Mouse (Mus musculus) E14TG2a.4 (cell line): ENCODE data around the gene Gp1ba.

Experiments
- CTCF ChIP-seq: conservative IDR thresholded peaks from 2 replicates; pipeline ENCODE4 v1.5.1; 2014; ENCODE audit warnings: low read length
- NANOG ChIP-seq: IDR thresholded peaks from 2 replicates; pipeline ENCODE4 v1.6.1; 2014; ENCODE audit warnings: borderline replicate concordance, low read length, mixed read lengths
- POU5F1 ChIP-seq: IDR thresholded peaks from 2 replicates; pipeline ENCODE4 v1.6.1; 2014; ENCODE audit warnings: low read length, borderline replicate concordance

DNA sequence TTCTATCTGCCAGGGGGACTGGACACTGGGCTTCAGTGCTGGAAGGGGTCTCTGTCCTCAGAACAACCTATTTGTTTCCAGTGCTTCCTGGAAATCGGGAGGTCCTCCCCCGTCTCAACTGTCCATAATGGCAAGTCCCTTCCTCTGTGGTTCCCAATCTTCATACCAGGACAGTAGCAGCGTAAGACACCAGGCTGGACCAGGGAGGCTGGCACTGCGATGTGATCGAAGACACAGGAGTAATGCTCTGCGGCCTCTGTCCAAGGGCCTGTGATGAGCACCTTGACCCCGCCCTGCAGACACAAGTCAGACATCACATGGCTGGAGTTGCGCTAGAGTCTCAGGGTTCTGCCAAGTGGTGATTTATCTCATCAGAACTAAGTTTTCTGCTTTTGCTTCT, 40.4 kb downstream of the Gp1ba start:
- TF ChIP-seq CTCF: no peak
- TF ChIP-seq NANOG: no peak
- TF ChIP-seq POU5F1: no peak
